Mouse (Mus musculus) cortical plate, adult 2 months (tissue): ENCODE measurements at regions not wholly inside any gene's neighbourhood (a gene's known extent, or its start where the extent isn't known, plus 50 kb on each side); places are given as distances from the start of the nearest gene placed in this dataset.

ENCODE experiments used
- H3K27ac ChIP-seq: fragments of 200-500 bp; 2 replicates; pipeline ENCODE4 v1.5.1; 2012; ENCODE audit warnings: low read length, control low read depth, inconsistent platforms; ENCODE audit not compliant: insufficient read depth
- H3K4me1 ChIP-seq: fragments of 200-500 bp; 2 replicates; pipeline ENCODE4 v1.6.1; 2011; ENCODE audit warnings: low read length; ENCODE audit not compliant: control insufficient read depth, insufficient read depth
- H3K4me3 ChIP-seq: fragments of 200-500 bp; 2 replicates; pipeline ENCODE4 v1.5.1; 2011; ENCODE audit warnings: mild to moderate bottlenecking, low read length, control low read depth; ENCODE audit not compliant: insufficient read depth
- CTCF ChIP-seq: fragments of 200-500 bp; IDR thresholded peaks from 2 replicates; pipeline ENCODE4 v1.5.1; 2011; ENCODE audit warnings: mild to moderate bottlenecking, control low read depth, low read length; ENCODE audit not compliant: insufficient read depth; ENCODE audit errors: extremely low read depth
- POLR2A ChIP-seq: fragments of 200-500 bp; IDR thresholded peaks from 2 replicates; pipeline ENCODE4 v1.6.1; 2011; ENCODE audit warnings: mild to moderate bottlenecking, low read length, control low read depth; ENCODE audit not compliant: insufficient read depth; ENCODE audit errors: extremely low read depth

DNA sequence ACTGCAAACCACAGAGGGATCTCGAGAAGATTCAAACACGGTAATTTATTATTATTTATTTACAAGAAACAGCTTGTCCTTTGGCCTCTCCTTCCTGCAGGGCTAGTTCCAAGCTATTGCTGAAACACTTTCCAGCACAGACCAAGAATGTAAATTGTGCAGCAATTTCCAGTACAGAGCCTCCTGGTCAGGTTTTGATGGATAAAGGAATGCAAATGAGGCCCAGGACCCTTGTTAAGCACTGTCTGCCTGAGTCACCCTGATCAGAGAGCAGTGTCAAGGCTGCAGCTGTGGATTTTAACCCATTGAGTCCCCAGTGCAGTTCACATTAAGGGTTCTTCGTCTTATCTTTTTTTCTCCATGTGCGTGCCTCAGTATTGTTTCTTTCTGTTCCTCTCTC, 142.3 kb upstream of the Zkscan2 start:
- Histone ChIP-seq H3K4me3 (no peak overlapping the region), H3K4me1 (no peaks in the 10 kb centered on the region)

DNA sequence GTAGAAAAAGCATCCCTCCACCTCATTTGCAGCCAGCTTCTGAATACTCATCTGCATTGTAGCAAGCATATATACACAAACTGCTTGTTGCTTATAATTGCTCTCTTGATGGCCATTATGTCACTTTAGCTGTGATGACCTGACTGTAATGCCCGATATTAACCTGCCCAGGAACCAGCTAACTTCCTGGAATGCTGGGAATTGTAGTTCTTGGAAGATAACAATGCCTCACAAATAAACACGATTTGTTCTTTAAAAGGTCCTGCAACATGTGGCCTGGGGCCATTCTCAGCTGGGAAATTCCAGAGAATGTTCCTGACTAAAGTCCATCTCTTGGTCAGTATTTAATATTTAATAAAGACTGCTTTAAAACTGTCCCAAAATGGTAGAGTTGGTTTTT, 143.2 kb upstream of the Zkscan2 start:
- Histone ChIP-seq H3K4me3 (no peak overlapping the region), H3K4me1 (no peaks in the 10 kb centered on the region), H3K27ac (no peak overlapping the region)
- TF ChIP-seq POLR2A (no peak), CTCF (no peak)

More for the DNA sequence above, 142.3 kb upstream of the Zkscan2 start:
- no peak overlapping the region for H3K27ac ChIP-seq
- TF ChIP-seq POLR2A (no peak), CTCF (no peak)

DNA sequence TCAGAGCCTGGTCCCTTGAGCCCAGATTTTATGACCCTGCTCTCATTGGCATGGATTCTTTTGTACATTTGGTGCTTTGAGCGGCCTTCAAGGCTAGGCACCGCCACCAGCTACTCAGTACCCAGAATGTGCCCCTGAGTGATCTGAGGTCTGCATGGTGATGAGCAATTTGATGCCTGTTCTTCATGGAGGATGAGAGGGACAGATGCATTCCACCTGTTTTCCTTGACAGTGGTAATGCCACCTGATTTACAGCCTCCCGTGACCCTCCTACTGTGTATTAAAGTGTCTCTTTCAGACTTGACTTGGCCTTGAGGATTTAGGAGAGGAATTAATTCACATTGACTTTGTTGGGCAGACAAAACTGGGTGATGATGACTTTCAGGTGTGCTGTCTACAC, 145.3 kb upstream of the Zkscan2 start:
- TF ChIP-seq CTCF (no peak), POLR2A (no peak)
- Histone ChIP-seq H3K27ac (no peak overlapping the region), H3K4me1 (no peaks in the 10 kb centered on the region), H3K4me3 (no peak overlapping the region)

DNA sequence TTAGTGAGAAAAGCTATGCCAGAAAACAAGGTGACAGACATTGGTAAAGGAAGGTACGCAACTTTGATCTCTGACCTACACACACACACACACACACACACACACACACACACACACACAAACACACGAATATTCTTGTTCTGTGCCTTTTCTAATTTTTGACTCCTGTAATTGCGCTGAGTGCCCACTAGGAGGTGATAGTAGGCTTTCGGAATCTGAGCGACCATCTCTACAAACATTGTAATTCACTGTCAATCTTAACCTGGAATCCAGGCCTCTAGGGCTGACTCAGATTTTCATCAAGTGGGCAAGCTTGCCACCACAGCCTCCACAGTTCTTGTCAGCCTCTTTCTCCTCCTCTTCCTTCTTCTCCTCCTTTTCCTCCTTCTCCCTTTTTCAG, 165.2 kb upstream of the Zkscan2 start:
- H3K27ac ChIP-seq, result no peak overlapping the region
- no peak for TF ChIP-seq CTCF
- no peak for TF ChIP-seq POLR2A
- no peak overlapping the region for H3K4me3 ChIP-seq
- H3K4me1 ChIP-seq, result no peaks in the 10 kb centered on the region

DNA sequence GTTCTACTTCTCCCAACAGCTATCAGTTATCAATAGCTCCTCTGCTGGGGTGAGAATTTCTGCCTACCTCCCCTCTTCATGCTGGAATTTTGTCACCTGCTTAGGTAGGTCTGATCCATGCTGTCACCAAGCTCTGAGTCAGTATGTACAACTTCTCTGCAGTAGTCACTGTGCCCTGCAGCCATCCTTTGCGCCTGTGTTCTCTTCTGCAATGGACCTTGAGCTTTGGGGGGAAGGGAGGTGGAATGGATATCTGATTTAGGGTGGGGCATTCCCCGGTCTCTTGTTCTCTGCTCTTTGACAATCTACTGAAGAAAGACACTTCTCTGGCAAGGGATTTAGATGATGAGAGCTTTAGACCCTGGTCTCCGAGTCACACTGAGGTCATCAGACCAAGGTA, 184.5 kb upstream of the Zkscan2 start:
- no peak overlapping the region for H3K27ac ChIP-seq
- TF ChIP-seq CTCF (no peak), POLR2A (no peak)
- H3K4me1 ChIP-seq, result no peaks in the 10 kb centered on the region
- no peak overlapping the region for H3K4me3 ChIP-seq

DNA sequence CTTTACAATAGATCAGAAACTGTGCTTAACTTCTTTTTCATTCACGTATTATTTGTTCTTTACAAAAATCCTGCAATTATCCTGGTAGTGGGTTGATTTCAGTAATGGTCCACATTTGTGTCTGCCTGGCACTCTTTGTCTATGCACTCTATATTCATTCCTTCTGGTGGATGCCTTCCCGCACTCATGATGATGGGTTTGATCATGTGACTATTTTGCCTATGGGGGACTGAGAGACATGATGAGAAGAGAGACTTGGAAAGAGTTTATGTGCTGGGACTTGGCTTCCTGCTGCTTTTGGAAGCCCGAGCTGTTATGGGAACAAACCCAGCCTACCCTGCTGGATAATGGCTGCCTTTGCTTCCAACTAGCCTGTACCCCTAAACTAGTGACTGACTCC, 186.3 kb upstream of the Zkscan2 start:
- H3K4me1 ChIP-seq, result no peaks in the 10 kb centered on the region
- no peak overlapping the region for H3K4me3 ChIP-seq
- no peak overlapping the region for H3K27ac ChIP-seq
- no peak for TF ChIP-seq CTCF
- no peak for TF ChIP-seq POLR2A

DNA sequence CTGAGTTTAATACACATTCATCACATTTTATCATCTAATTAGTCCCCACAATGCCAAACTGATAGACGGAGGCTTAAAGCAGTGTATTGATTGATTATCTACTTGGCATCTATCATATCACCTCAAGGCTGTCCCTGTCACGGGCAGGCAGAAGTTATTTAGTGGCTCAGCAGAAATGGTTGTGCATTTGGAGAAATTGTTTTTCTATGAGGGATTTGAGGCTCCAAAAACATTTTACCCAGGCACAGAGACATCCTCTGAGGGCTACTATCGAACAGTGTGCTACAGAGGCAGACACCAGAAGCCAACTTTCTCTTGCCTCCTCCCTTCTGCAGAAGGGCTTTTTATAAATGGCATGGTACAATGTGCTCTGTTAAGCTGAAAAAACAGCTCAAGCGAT, 230.8 kb upstream of the Zkscan2 start:
- H3K4me1 ChIP-seq, result no peaks in the 10 kb centered on the region
- TF ChIP-seq POLR2A (no peak), CTCF (no peak)
- no peak overlapping the region for H3K4me3 ChIP-seq
- H3K27ac ChIP-seq, result no peak overlapping the region

DNA sequence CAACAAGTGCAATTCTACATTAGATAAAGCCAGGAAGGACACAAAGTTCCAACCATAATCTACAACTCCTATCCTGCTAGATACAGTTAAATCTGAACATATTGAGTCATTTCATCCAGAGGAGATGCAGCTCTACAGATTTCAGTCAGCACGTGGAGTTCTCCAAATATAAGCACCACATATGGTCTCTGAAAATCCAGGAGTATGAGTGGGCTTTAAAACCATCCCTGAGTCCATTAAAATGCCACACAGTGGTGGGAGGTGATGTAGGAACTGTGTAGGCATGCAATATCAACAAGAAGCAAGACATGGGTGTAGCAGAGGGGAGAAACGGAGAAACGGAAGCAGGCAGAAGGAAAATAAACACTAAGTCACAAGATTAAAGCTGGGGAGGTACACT, 232.8 kb upstream of the Zkscan2 start:
- no peak overlapping the region for H3K4me3 ChIP-seq
- TF ChIP-seq CTCF, result no peak
- TF ChIP-seq POLR2A, result no peak
- H3K27ac ChIP-seq, result no peak overlapping the region
- H3K4me1 ChIP-seq, result no peaks in the 10 kb centered on the region

DNA sequence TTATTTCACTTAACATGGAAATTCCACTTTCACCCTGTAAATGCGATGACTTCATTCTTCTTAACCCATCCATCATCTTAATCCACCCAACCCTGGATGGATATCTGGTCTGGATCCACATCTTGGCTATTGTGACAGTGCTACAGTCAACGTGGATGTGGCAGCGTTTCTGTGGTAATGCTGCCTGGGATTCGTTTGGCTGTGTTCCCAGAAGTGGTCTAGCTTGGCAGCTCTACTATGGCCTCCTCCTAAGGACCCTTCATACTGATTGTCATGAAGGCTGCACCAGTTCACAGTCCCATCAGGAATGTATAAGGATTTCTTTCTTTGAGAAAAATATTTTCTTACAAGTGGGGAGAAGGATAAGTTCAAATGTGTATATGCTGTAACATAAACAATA, 234.7 kb upstream of the Hs3st4 start:
- no peak overlapping the region for H3K27ac ChIP-seq
- no peaks in the 10 kb centered on the region for H3K4me1 ChIP-seq
- TF ChIP-seq CTCF, result no peak
- no peak for TF ChIP-seq POLR2A
- H3K4me3 ChIP-seq, result no peak overlapping the region

DNA sequence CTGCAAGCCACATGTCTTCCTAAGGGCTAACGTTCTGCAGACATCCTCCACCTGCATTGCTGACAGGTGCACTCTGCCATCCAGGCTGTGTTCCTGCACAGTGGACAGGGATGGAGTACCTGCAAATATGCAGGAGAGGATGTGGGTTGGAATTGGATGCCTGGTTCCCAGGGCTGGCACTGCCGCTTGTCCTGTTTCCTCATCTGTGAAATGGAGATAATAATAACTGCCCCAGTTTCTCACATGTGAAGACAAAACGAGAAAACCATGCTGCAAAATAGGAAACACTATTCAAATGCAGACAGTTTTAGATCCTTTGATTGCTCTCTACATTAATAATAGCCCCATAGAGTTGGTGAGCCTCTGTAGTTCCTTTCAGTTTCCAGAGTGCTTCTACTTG, 229.4 kb upstream of the Hs3st4 start:
- TF ChIP-seq CTCF (no peak), POLR2A (no peak)
- no peak overlapping the region for H3K27ac ChIP-seq
- peaks cover 3% of the 10 kb centered on the region for H3K4me1 ChIP-seq
- no peak overlapping the region for H3K4me3 ChIP-seq

DNA sequence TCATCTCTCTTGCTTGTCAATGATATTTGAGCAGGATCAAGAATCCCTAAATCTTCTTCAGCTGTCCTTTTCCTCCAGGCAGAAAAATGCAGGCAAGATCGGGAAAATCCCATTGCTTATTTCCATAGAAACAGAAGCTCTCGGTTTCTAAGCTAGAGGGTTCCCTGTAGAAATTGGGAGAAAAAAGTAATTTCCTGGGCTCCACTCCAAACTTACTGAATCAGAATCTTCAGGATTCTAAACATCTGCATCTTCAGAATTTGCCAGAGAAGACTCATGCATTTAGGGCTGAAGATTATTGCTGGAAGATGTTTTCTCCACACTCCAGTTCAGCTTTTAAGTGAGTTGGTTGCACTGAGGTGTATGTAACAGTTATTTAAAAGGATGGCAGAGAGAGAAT, 187.6 kb upstream of the Hs3st4 start:
- no peak overlapping the region for H3K4me3 ChIP-seq
- no peak overlapping the region for H3K27ac ChIP-seq
- TF ChIP-seq POLR2A (no peak), CTCF (no peak)
- peaks cover 2% of the 10 kb centered on the region; the same call in 1 of the 2 replicates for H3K4me1 ChIP-seq
